Mouse (Mus musculus): ENCODE measurements around the gene Trak1.
A peak's percentile ranks its signal among the peaks of the same experiment; 100 is the strongest.

The Trak1 gene

DNA sequence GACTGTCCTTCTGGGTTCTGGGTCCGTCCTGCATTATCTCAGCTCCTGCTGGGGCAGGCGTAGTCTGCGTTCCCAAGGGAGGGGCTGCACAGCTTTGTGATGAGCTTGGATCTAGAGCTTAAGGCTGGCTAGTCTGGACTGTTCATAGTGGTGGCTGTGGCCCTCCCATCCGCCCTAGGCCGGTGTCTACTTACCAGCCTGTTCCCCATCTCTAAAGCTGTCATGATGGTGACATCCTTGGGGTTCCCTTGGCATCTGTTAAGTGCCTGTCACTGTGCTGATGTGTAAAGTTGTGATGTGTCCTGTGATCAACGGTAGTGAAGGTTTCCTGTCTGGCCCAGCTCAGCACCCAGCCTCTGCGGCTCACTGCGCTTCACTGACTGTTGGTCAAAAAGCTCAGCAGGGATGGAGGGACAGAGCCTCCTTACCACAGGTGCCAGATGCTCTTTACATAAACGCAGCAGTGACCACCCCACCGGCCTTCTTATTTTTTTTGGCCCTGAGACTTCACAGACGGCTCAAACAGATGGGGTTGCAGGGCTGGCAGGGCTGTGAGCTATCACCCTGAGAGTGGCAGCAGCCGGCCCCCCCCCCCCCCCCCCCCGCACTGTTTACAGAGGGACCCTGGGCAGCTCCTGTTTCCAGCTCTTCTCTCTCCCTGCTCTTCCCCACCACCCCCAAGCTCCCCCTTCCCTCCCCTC is 74.8 kb downstream of the Trak1 start:
- no peak for DNase-seq (ENCODE audit: low spot score in 2 of 2)

- no peak for DNase-seq (ENCODE audit: low spot score in 2 of 2)
These were observed 75.8 kb downstream of the Trak1 start for GRCm38 (mm10) chr9:121373107-121373506.

GRCm38 (mm10) chr9:121373512-121373911 is 76.2 kb downstream of the Trak1 start:
- no peak for DNase-seq (ENCODE audit: low spot score in 2 of 2)

GRCm38 (mm10) chr9:121374076-121374863 is 77.0 kb downstream of the Trak1 start:
- DNase-seq (ENCODE audit: low spot score in 2 of 2): peak in 1 of 2 experiments; percentile 72

GRCm38 (mm10) chr9:121374864-121375255 is 77.6 kb downstream of the Trak1 start:
- DNase-seq (ENCODE audit: low spot score in 2 of 2): no peak

GRCm38 (mm10) chr9:121376094-121376493 is 78.8 kb downstream of the Trak1 start:
- DNase-seq (ENCODE audit: low spot score in 2 of 2): no peak

- DNase-seq (ENCODE audit: low spot score in 2 of 2): no peak
These were observed 83.1 kb downstream of the Trak1 start for GRCm38 (mm10) chr9:121380310-121380920.

DNA sequence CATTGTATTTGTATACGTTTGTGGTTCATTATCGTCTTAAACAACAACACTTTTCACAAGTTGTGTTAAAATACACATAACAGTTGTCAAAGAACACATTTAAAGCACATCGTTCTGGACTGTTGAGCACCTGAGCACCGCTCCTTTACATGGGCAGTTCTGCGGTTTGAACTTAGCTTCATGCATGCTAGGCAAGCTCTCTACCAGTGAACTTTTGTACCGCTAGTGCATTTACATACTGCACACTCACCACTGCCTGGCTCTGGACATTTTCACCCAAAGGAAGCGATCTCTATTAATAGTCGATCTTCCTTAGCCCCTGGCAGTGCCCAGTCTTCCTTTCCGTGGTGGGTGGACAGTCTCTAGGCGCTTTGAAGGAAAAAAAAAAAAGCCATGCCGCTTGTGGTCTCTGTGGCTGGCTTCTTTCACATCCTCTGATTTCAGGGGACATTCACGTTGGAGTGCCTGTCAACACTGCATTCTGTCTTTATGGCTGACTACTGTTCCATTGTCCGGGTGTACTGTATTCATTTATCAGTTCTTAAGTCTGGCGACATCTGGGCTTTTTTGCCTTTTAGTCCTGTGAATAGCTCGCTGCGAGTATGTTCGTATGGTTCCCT is 84.5 kb downstream of the Trak1 start:
- DNase-seq (ENCODE audit: low spot score in 2 of 2): no peak

- DNase-seq (ENCODE audit: low spot score in 2 of 2): peak; percentile 73 to 81
These were observed 85.3 kb downstream of the Trak1 start for GRCm38 (mm10) chr9:121382568-121382967.

- peak; percentile 83 to 86 for DNase-seq (ENCODE audit: low spot score in 2 of 2)
These were observed 85.9 kb downstream of the Trak1 start for GRCm38 (mm10) chr9:121383180-121383586.

DNA sequence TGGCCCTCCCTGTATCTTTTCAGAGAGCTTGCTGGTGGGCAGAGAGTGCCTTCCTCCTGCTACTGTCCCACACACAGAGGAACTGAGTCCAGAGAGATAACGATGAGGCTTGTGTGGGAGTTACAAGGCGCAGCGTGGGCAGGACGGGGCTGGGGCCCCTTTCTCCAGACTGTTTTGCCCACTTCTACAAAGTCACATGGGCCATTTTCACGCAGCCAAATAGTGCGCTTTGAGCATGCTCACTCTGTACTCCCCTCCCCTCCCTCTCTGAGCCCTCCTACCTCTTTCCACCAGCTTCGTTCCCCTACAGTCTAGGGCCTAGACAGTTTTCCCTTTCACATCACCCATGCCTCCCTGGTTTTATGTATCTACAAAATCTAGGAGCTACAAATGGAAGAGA is 87.3 kb downstream of the Trak1 start:
- no peak for DNase-seq (ENCODE audit: low spot score in 2 of 2)

- DNase-seq (ENCODE audit: low spot score in 2 of 2): peak; percentile 91 to 92
These were observed 87.9 kb downstream of the Trak1 start for GRCm38 (mm10) chr9:121385091-121385748.

DNA sequence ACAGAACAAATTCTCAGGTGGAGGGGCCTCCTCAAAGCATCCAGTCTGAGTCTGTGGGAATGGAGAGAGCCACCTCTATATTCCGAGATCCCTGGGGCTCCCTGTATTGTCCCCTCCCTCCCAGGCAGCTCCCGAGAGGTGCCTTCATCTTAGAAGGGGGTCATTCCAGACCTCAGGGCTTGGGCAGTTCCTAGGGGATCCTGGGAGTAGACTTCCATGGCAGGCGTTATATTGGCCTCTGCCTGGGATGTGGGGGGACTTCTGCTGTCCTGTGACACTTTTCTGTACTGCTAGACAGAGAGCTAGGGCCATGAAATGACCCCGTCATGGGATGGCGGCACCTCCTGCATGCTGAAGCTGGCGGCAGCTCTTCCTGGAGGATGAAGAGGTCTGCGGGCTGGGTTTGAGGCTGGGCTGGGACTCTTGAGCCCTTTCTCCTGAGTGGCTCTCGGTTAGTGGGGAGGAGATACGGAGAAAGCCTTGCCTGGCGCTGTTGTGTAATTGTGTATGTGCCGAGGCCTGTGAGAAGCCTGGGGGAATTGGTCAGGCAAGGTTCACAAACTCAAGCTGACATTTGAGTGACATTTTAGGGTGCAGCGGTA is 88.5 kb downstream of the Trak1 start:
- no peak for DNase-seq (ENCODE audit: low spot score in 2 of 2)

- DNase-seq (ENCODE audit: low spot score in 2 of 2): peak; percentile 90 to 93
These were observed 90.4 kb downstream of the Trak1 start for GRCm38 (mm10) chr9:121387539-121388272.

- no peak for DNase-seq (ENCODE audit: low spot score in 2 of 2)
These were observed 91.1 kb downstream of the Trak1 start for GRCm38 (mm10) chr9:121388273-121388931.

- no peak for DNase-seq (ENCODE audit: low spot score in 2 of 2)
These were observed 92.0 kb downstream of the Trak1 start for GRCm38 (mm10) chr9:121389258-121389657.

GRCm38 (mm10) chr9:121391898-121392297 is 94.6 kb downstream of the Trak1 start:
- DNase-seq (ENCODE audit: low spot score in 2 of 2): peak; percentile 74 to 81

DNA sequence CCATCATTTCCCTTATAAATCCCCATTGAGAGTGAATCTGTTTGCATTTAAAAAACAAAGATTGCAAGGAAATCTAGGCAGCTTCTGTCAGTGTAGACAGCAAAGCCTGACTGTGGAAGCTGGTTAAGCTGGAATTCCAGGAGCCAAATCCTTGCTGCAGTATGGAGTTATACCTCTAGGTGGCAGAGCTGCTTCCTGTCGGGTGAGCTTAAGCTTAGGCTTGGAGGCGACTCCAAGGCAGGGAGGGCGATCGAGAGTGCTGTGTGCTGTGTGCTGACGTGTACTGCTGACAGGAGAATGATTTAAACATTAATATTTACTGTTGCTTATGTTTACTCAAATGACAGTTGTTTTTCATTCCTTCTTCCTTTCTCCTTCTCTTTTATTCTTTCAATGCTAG is 95.1 kb downstream of the Trak1 start:
- peak; percentile 81 to 86 for DNase-seq (ENCODE audit: low spot score in 2 of 2)

- no peak for DNase-seq (ENCODE audit: low spot score in 2 of 2)
These were observed 95.8 kb downstream of the Trak1 start for GRCm38 (mm10) chr9:121393104-121393503.

DNA sequence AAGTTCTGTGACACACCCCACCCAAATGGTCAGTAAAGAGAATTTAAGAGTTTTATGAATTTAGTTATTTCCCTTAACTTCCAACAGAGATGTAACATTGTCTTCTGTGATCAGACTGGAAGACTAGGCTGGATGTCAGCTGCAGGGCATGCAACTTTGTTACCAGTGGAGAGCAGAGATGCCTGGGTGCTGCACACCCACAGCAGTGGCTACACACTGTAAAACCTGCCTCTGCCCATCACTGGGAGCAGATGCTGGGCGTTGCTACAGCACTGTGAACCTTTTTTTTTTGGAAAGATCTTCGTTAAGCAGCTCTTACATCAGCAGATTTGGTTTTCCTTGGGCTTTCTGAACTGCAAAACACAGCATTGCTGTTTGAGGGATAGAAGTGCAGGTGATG is 97.6 kb downstream of the Trak1 start:
- no peak for DNase-seq (ENCODE audit: low spot score in 2 of 2)
